Mouse (Mus musculus): ENCODE results near the gene Aff1.

DNA sequence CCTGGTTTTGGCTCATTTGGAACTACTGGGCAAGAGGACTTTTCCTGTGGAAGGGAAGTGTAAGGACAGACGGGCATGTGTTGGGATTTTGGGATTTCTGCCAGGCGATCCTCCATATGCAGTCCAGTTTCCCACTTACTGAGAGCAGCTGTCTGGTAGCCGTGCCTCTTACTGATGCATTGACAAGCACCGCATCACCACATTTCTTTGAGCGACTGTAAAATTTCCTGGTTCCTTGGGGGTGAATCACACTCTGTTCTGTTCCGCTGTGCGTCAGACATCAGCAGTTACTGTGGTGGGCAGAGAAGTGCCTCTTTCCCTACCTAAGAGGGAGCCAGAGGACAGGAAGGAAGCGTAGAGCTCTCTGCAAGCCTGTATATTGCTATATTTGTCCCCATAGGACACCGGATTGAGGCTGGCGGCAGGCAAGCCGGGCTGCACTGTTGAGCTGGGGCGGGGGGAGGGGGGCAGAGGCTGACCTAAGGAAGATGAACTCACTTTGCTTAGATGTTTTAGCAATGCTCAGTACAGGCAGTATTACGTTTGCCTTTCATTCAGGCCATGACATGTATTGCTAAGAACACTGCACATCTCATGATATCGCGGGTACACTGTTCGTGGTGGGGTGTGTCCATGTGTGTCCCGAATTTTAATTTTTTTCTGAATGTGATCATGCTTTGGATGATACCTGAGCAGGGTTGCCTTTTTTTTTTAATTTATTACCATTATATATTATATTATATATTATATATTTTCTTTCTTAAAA lies 162.1 kb downstream of the Aff1 start:
- TF ChIP-seq CTCF (IDR thresholded peaks at IDR 0.05; ENCODE audit: insufficient read depth, low read length) = no peak
- TF ChIP-seq POLR2A (IDR thresholded peaks at IDR 0.05; ENCODE audit: borderline replicate concordance, extremely low read depth, low read depth, low read length) = no peak

Measured in lung, adult 2 months (tissue).